Mouse (Mus musculus) limb, embryonic 10.5 days (tissue): ENCODE measurements around the gene Arhgef2. TPM values are rescaled to one million over a fixed set of nuclear protein-coding genes. Genes with fewer than 3 reads are reported as not detected.
"Not testable (repeated sequence)": the region's sequence is repeated elsewhere in the genome, so short reads cannot be mapped to it uniquely, and the experiment has no call there.

Experiments used
- DNase-seq: peaks from one replicate; pipeline ENCODE4 v3.0.0-alpha.2; 2017; ENCODE audit warnings: low spot score
- H3K27ac ChIP-seq: fragments of 300-500 bp; sonication (generic); 2 replicates; pipeline ENCODE4 v1.5.1; 2016; ENCODE audit warnings: mild to moderate bottlenecking
- H3K27me3 ChIP-seq: fragments of 300-500 bp; sonication (generic); 2 replicates; pipeline ENCODE4 v1.6.1; 2016; ENCODE audit warnings: low read depth, mild to moderate bottlenecking; ENCODE audit not compliant: poor library complexity, severe bottlenecking
- H3K36me3 ChIP-seq: fragments of 300-500 bp; sonication (generic); 2 replicates; pipeline ENCODE4 v1.6.1; 2016; ENCODE audit warnings: mild to moderate bottlenecking, moderate library complexity
- H3K4me1 ChIP-seq: fragments of 300-500 bp; sonication (generic); 2 replicates; pipeline ENCODE4 v1.6.1; 2016
- H3K4me3 ChIP-seq: fragments of 300-500 bp; sonication (generic); 2 replicates; pipeline ENCODE4 v1.5.1; 2016; ENCODE audit warnings: mild to moderate bottlenecking, moderate library complexity
- H3K9me3 ChIP-seq: fragments of 300-500 bp; sonication (generic); replicated peaks from 2 replicates; pipeline ENCODE4 v1.6.1; 2016; ENCODE audit warnings: mild to moderate bottlenecking
- WGBS: fragments of 180-500 bp; shearing (Covaris S2); methylation state at CpG from one replicate; pipeline ENCODE4 v1.1.7; 2016; 5-methylcytosine and 5-hydroxymethylcytosine counted together
- polyA plus RNA-seq: library from polyadenylated mRNA; unstranded; fragments of >200 nt; fragmentation: Nextera tagmentation; extraction: Ambion mirVana; gene quantifications from 2 replicates; pipeline ENCODE4 v1.2.1, GENCODE M21; 2016

Gene Arhgef2
- 103 and 119 TPM in 2 replicates for polyA plus RNA-seq

GRCm38 (mm10) chr3:88605666-88606065, at the start of gene Arhgef2:
Gene Arhgef2, plus strand, starts transcription at chr3:88605966.
- WGBS: 93% methylated on average over 2 of the region's 2 CpGs
- H3K4me3 ChIP-seq: peak within 1 kb of the TSS; percentile 50
- H3K36me3 ChIP-seq, H3K27me3 ChIP-seq, DNase-seq, H3K9me3 ChIP-seq: not testable (repeated sequence)
- H3K27ac ChIP-seq: peak within 1 kb of the TSS; percentile 75
- H3K4me1 ChIP-seq: peaks cover 29% of the 10 kb centered on the region

GRCm38 (mm10) chr3:88556616-88557015, 49.1 kb upstream of the Arhgef2 start:
- WGBS: 95% methylated on average over 8 of the region's 8 CpGs
- peaks cover 67% of the 10 kb centered on the region for H3K36me3 ChIP-seq
- no peak overlapping the region for H3K27ac ChIP-seq
- no peak for DNase-seq
- H3K4me3 ChIP-seq: no peak overlapping the region
- peaks cover 32% of the 10 kb centered on the region for H3K4me1 ChIP-seq
- H3K27me3 ChIP-seq: no peaks in the 10 kb centered on the region
- H3K9me3 ChIP-seq: no peaks in the 10 kb centered on the region

- Histone ChIP-seq H3K27ac (no peak overlapping the region), H3K27me3 (no peaks in the 10 kb centered on the region), H3K4me3 (no peak overlapping the region), H3K36me3 (peaks cover 95% of the 10 kb centered on the region), H3K4me1 (peaks cover 11% of the 10 kb centered on the region), H3K9me3 (no peaks in the 10 kb centered on the region)
- 95% methylated on average over 9 of the region's 9 CpGs for WGBS
- no peak for DNase-seq
Measured at GRCm38 (mm10) chr3:88559596-88559995, 46.2 kb upstream of the Arhgef2 start.

GRCm38 (mm10) chr3:88561989-88562388, 43.8 kb upstream of the Arhgef2 start:
- no peak overlapping the region for H3K27ac ChIP-seq
- H3K27me3 ChIP-seq: no peaks in the 10 kb centered on the region
- no peak for DNase-seq
- H3K9me3 ChIP-seq: no peaks in the 10 kb centered on the region
- no peaks in the 10 kb centered on the region for H3K4me1 ChIP-seq
- H3K4me3 ChIP-seq: no peak overlapping the region
- peaks cover 100% of the 10 kb centered on the region for H3K36me3 ChIP-seq
- 77% methylated on average over 4 of the region's 4 CpGs for WGBS

- Histone ChIP-seq H3K4me3 (no peak overlapping the region), H3K27me3 (no peaks in the 10 kb centered on the region), H3K27ac (no peak overlapping the region), H3K36me3 (peaks cover 100% of the 10 kb centered on the region), H3K9me3 (no peaks in the 10 kb centered on the region), H3K4me1 (no peaks in the 10 kb centered on the region)
- WGBS: 81% methylated on average over 4 of the region's 4 CpGs
- DNase-seq: no peak
Measured at GRCm38 (mm10) chr3:88563442-88563841, 42.3 kb upstream of the Arhgef2 start.

GRCm38 (mm10) chr3:88563966-88564365, 41.8 kb upstream of the Arhgef2 start:
- no peaks in the 10 kb centered on the region for H3K4me1 ChIP-seq
- no peaks in the 10 kb centered on the region for H3K27me3 ChIP-seq
- no peak overlapping the region for H3K27ac ChIP-seq
- WGBS: 89% methylated on average over 7 of the region's 7 CpGs
- peaks cover 100% of the 10 kb centered on the region for H3K36me3 ChIP-seq
- H3K9me3 ChIP-seq: no peaks in the 10 kb centered on the region
- H3K4me3 ChIP-seq: no peak overlapping the region
- no peak for DNase-seq

- peaks cover 98% of the 10 kb centered on the region for H3K36me3 ChIP-seq
- H3K4me1 ChIP-seq: no peaks in the 10 kb centered on the region
- no peak overlapping the region for H3K4me3 ChIP-seq
- WGBS: 92% methylated on average over 3 of the region's 3 CpGs
- no peak overlapping the region for H3K27ac ChIP-seq
- H3K27me3 ChIP-seq: no peaks in the 10 kb centered on the region
- H3K9me3 ChIP-seq: no peaks in the 10 kb centered on the region
- no peak for DNase-seq
Measured at GRCm38 (mm10) chr3:88566116-88566515, 39.6 kb upstream of the Arhgef2 start.

GRCm38 (mm10) chr3:88566536-88567061, 39.2 kb upstream of the Arhgef2 start:
- Histone ChIP-seq H3K27ac (no peak overlapping the region), H3K4me3 (no peak overlapping the region), H3K9me3 (no peaks in the 10 kb centered on the region), H3K36me3 (peaks cover 93% of the 10 kb centered on the region), H3K4me1 (no peaks in the 10 kb centered on the region), H3K27me3 (no peaks in the 10 kb centered on the region)
- DNase-seq: no peak
- 93% methylated on average over 4 of the region's 4 CpGs for WGBS

GRCm38 (mm10) chr3:88567892-88568291, 37.9 kb upstream of the Arhgef2 start:
- Histone ChIP-seq H3K9me3 (no peaks in the 10 kb centered on the region), H3K27me3 (no peaks in the 10 kb centered on the region), H3K4me3 (no peak overlapping the region), H3K27ac (no peak overlapping the region), H3K4me1 (no peaks in the 10 kb centered on the region), H3K36me3 (peaks cover 81% of the 10 kb centered on the region)
- 96% methylated on average over 6 of the region's 6 CpGs for WGBS
- no peak for DNase-seq

- Histone ChIP-seq H3K27ac (no peak overlapping the region), H3K9me3 (no peaks in the 10 kb centered on the region), H3K4me1 (no peaks in the 10 kb centered on the region), H3K36me3 (peaks cover 73% of the 10 kb centered on the region), H3K4me3 (no peak overlapping the region), H3K27me3 (no peaks in the 10 kb centered on the region)
- DNase-seq: no peak
- WGBS: 91% methylated on average over 2 of the region's 2 CpGs
Measured at GRCm38 (mm10) chr3:88568615-88569014, 37.2 kb upstream of the Arhgef2 start.

- 92% methylated on average over 2 of the region's 2 CpGs for WGBS
- H3K36me3 ChIP-seq: peaks cover 69% of the 10 kb centered on the region
- H3K4me1 ChIP-seq: no peaks in the 10 kb centered on the region
- no peak overlapping the region for H3K27ac ChIP-seq
- no peaks in the 10 kb centered on the region for H3K27me3 ChIP-seq
- H3K4me3 ChIP-seq: no peak overlapping the region
- no peaks in the 10 kb centered on the region for H3K9me3 ChIP-seq
- DNase-seq: no peak
Measured at GRCm38 (mm10) chr3:88569093-88569492, 36.7 kb upstream of the Arhgef2 start.

GRCm38 (mm10) chr3:88569694-88570093, 36.1 kb upstream of the Arhgef2 start:
- Histone ChIP-seq H3K9me3 (no peaks in the 10 kb centered on the region), H3K27me3 (no peaks in the 10 kb centered on the region), H3K4me3 (no peak overlapping the region), H3K4me1 (no peaks in the 10 kb centered on the region), H3K27ac (no peak overlapping the region), H3K36me3 (peaks cover 63% of the 10 kb centered on the region)
- no peak for DNase-seq
- WGBS: 87% methylated on average over 5 of the region's 5 CpGs

GRCm38 (mm10) chr3:88570341-88570740, 35.4 kb upstream of the Arhgef2 start:
- no peaks in the 10 kb centered on the region for H3K4me1 ChIP-seq
- peaks cover 56% of the 10 kb centered on the region for H3K36me3 ChIP-seq
- H3K9me3 ChIP-seq: no peaks in the 10 kb centered on the region
- WGBS: 95% methylated on average over 10 of the region's 10 CpGs
- no peak overlapping the region for H3K4me3 ChIP-seq
- DNase-seq: no peak
- no peak overlapping the region for H3K27ac ChIP-seq
- no peaks in the 10 kb centered on the region for H3K27me3 ChIP-seq

- 78% methylated on average over 1 of the region's 1 CpGs for WGBS
- H3K4me1 ChIP-seq: no peaks in the 10 kb centered on the region
Measured at GRCm38 (mm10) chr3:88571856-88572255, 33.9 kb upstream of the Arhgef2 start.

More at GRCm38 (mm10) chr3:88571856-88572255, 33.9 kb upstream of the Arhgef2 start:
- Histone ChIP-seq H3K27me3 (no peaks in the 10 kb centered on the region), H3K9me3 (no peaks in the 10 kb centered on the region), H3K27ac (no peak overlapping the region), H3K4me3 (no peak overlapping the region), H3K36me3 (peaks cover 41% of the 10 kb centered on the region)
- no peak for DNase-seq
